Mouse (Mus musculus) embryonic fibroblast, embryonic 13.5 days (primary cell): ENCODE results near the gene Vps51.

ENCODE experiments used
- CTCF ChIP-seq: IDR thresholded peaks from 2 replicates; pipeline ENCODE4 v1.5.1; 2011; ENCODE audit warnings: mild to moderate bottlenecking, control low read depth, low read length, moderate library complexity, borderline replicate concordance; ENCODE audit not compliant: insufficient read depth
- POLR2A ChIP-seq: IDR thresholded peaks from 2 replicates; pipeline ENCODE4 v1.6.1; 2011; ENCODE audit warnings: low read depth, mild to moderate bottlenecking, control low read depth, low read length, moderate library complexity

- TF ChIP-seq CTCF (no peak), POLR2A (no peak)
These were observed 20.3 kb downstream of the Vps51 start for GRCm38 (mm10) chr19:6056696-6057095.
